Mouse (Mus musculus): ENCODE measurements at regions not wholly inside any gene's neighbourhood (a gene's known extent, or its start where the extent isn't known, plus 50 kb on each side); places are given as distances from the start of the nearest gene placed in this dataset.

GRCm38 (mm10) chr12:12765055-12765454 lies 176.7 kb downstream of the Mycn start:
- Histone ChIP-seq H3K9ac (ENCODE audit: low read depth, low read length) (no peak overlapping the region), H3K9me3 (ENCODE audit: control insufficient read depth) (no peaks in the 10 kb centered on the region), H3K4me1 (replicated peaks; ENCODE audit: control insufficient read depth, insufficient read depth, low read length) (no peaks in the 10 kb centered on the region), H3K4me3 (ENCODE audit: low read depth, low read length) (no peak overlapping the region), H3K36me3 (ENCODE audit: control insufficient read depth, insufficient read depth) (no peaks in the 10 kb centered on the region), H3K27ac (ENCODE audit: low read depth, low read length) (no peak overlapping the region), H3K4me2 (replicated peaks; ENCODE audit: low read depth) (no peak overlapping the region), H3K27me3 (replicated peaks; ENCODE audit: control insufficient read depth, insufficient read depth, low read length) (no peaks in the 10 kb centered on the region)
- ATAC-seq, result no peak
- TF ChIP-seq CTCF (IDR thresholded peaks at IDR 0.05; ENCODE audit: low read depth), result no peak
- WGBS, result 70% methylated on average over 8 of the region's 8 CpGs

- no peak overlapping the region for H3K4me2 ChIP-seq (replicated peaks; ENCODE audit: low read depth)
- no peaks in the 10 kb centered on the region for H3K9me3 ChIP-seq (ENCODE audit: control insufficient read depth)
- ATAC-seq, result no peak
- TF ChIP-seq CTCF (IDR thresholded peaks at IDR 0.05; ENCODE audit: low read depth), result no peak
- H3K4me1 ChIP-seq (replicated peaks; ENCODE audit: control insufficient read depth, insufficient read depth, low read length), result no peaks in the 10 kb centered on the region
- WGBS, result 81% methylated on average over 4 of the region's 4 CpGs
- H3K36me3 ChIP-seq (ENCODE audit: control insufficient read depth, insufficient read depth), result no peaks in the 10 kb centered on the region
- H3K4me3 ChIP-seq (ENCODE audit: low read depth, low read length), result no peak overlapping the region
- H3K27ac ChIP-seq (ENCODE audit: low read depth, low read length), result no peak overlapping the region
- H3K27me3 ChIP-seq (replicated peaks; ENCODE audit: control insufficient read depth, insufficient read depth, low read length), result no peaks in the 10 kb centered on the region
- no peak overlapping the region for H3K9ac ChIP-seq (ENCODE audit: low read depth, low read length)
Measured at GRCm38 (mm10) chr12:12764586-12764985, 177.1 kb downstream of the Mycn start.

- no peak for TF ChIP-seq CTCF (IDR thresholded peaks at IDR 0.05; ENCODE audit: low read depth)
- H3K27ac ChIP-seq (ENCODE audit: low read depth, low read length), result no peak overlapping the region
- H3K27me3 ChIP-seq (replicated peaks; ENCODE audit: control insufficient read depth, insufficient read depth, low read length), result no peaks in the 10 kb centered on the region
- no peaks in the 10 kb centered on the region for H3K36me3 ChIP-seq (ENCODE audit: control insufficient read depth, insufficient read depth)
- WGBS, result 36% methylated on average over 2 of the region's 2 CpGs
- H3K4me1 ChIP-seq (replicated peaks; ENCODE audit: control insufficient read depth, insufficient read depth, low read length), result no peaks in the 10 kb centered on the region
- no peak overlapping the region for H3K4me2 ChIP-seq (replicated peaks; ENCODE audit: low read depth)
- no peak overlapping the region for H3K9ac ChIP-seq (ENCODE audit: low read depth, low read length)
- no peak overlapping the region for H3K4me3 ChIP-seq (ENCODE audit: low read depth, low read length)
- ATAC-seq, result no peak
- H3K9me3 ChIP-seq (ENCODE audit: control insufficient read depth), result no peaks in the 10 kb centered on the region
Measured at GRCm38 (mm10) chr12:12756301-12756948, 185.3 kb downstream of the Mycn start.

GRCm38 (mm10) chr12:12753849-12754248 lies 187.9 kb downstream of the Mycn start:
- no peak for ATAC-seq
- TF ChIP-seq CTCF (IDR thresholded peaks at IDR 0.05; ENCODE audit: low read depth), result no peak
- Histone ChIP-seq H3K9ac (ENCODE audit: low read depth, low read length) (no peak overlapping the region), H3K4me3 (ENCODE audit: low read depth, low read length) (no peak overlapping the region), H3K4me1 (replicated peaks; ENCODE audit: control insufficient read depth, insufficient read depth, low read length) (no peaks in the 10 kb centered on the region), H3K36me3 (ENCODE audit: control insufficient read depth, insufficient read depth) (no peaks in the 10 kb centered on the region), H3K4me2 (replicated peaks; ENCODE audit: low read depth) (no peak overlapping the region), H3K27me3 (replicated peaks; ENCODE audit: control insufficient read depth, insufficient read depth, low read length) (no peaks in the 10 kb centered on the region), H3K27ac (ENCODE audit: low read depth, low read length) (no peak overlapping the region), H3K9me3 (ENCODE audit: control insufficient read depth) (no peaks in the 10 kb centered on the region)
- WGBS, result 77% methylated on average over 9 of the region's 9 CpGs

- no peak for ATAC-seq
- 89% methylated on average over 10 of the region's 10 CpGs for WGBS
- H3K36me3 ChIP-seq (ENCODE audit: control insufficient read depth, insufficient read depth), result no peaks in the 10 kb centered on the region
- no peaks in the 10 kb centered on the region for H3K27me3 ChIP-seq (replicated peaks; ENCODE audit: control insufficient read depth, insufficient read depth, low read length)
- H3K9me3 ChIP-seq (ENCODE audit: control insufficient read depth), result no peaks in the 10 kb centered on the region
- H3K4me2 ChIP-seq (replicated peaks; ENCODE audit: low read depth), result no peak overlapping the region
- H3K4me1 ChIP-seq (replicated peaks; ENCODE audit: control insufficient read depth, insufficient read depth, low read length), result no peaks in the 10 kb centered on the region
- TF ChIP-seq CTCF (IDR thresholded peaks at IDR 0.05; ENCODE audit: low read depth), result no peak
- no peak overlapping the region for H3K4me3 ChIP-seq (ENCODE audit: low read depth, low read length)
- no peak overlapping the region for H3K27ac ChIP-seq (ENCODE audit: low read depth, low read length)
- H3K9ac ChIP-seq (ENCODE audit: low read depth, low read length), result no peak overlapping the region
Measured at GRCm38 (mm10) chr12:12751670-12752426, 189.9 kb downstream of the Mycn start.

- Histone ChIP-seq H3K9me3 (ENCODE audit: control insufficient read depth) (no peaks in the 10 kb centered on the region), H3K27ac (ENCODE audit: low read depth, low read length) (no peak overlapping the region), H3K36me3 (ENCODE audit: control insufficient read depth, insufficient read depth) (no peaks in the 10 kb centered on the region), H3K4me1 (replicated peaks; ENCODE audit: control insufficient read depth, insufficient read depth, low read length) (no peaks in the 10 kb centered on the region), H3K9ac (ENCODE audit: low read depth, low read length) (no peak overlapping the region), H3K4me3 (ENCODE audit: low read depth, low read length) (no peak overlapping the region), H3K4me2 (replicated peaks; ENCODE audit: low read depth) (no peak overlapping the region), H3K27me3 (replicated peaks; ENCODE audit: control insufficient read depth, insufficient read depth, low read length) (no peaks in the 10 kb centered on the region)
- no peak for TF ChIP-seq CTCF (IDR thresholded peaks at IDR 0.05; ENCODE audit: low read depth)
- 84% methylated on average over 3 of the region's 3 CpGs for WGBS
- no peak for ATAC-seq
Measured at GRCm38 (mm10) chr12:12749690-12750089, 192.0 kb downstream of the Mycn start.

Measured in intestine, postnatal 0 days (tissue).